Mouse (Mus musculus) heart, embryonic 10.5 days (tissue): ENCODE data around the gene Aldh16a1. TPM values are rescaled to one million over a fixed set of nuclear protein-coding genes. Genes with fewer than 3 reads are reported as not detected.
"Not testable (repeated sequence)": the region's sequence is repeated elsewhere in the genome, so short reads cannot be mapped to it uniquely, and the experiment has no call there.

Experiments used
- DNase-seq: peaks from one replicate; pipeline ENCODE4 v3.0.0-alpha.2; 2017; ENCODE audit warnings: low spot score
- H3K27ac ChIP-seq: fragments of 300-500 bp; sonication (generic); 2 replicates; pipeline ENCODE4 v1.5.1; 2016; ENCODE audit warnings: mild to moderate bottlenecking
- H3K27me3 ChIP-seq: fragments of 300-500 bp; sonication (generic); 2 replicates; pipeline ENCODE4 v1.6.1; 2016; ENCODE audit warnings: mild to moderate bottlenecking; ENCODE audit not compliant: poor library complexity, insufficient read depth, severe bottlenecking
- H3K36me3 ChIP-seq: fragments of 300-500 bp; sonication (generic); 2 replicates; pipeline ENCODE4 v1.6.1; 2016; ENCODE audit warnings: mild to moderate bottlenecking, moderate library complexity
- H3K4me1 ChIP-seq: fragments of 300-500 bp; sonication (generic); 2 replicates; pipeline ENCODE4 v1.6.1; 2016; ENCODE audit warnings: mild to moderate bottlenecking
- H3K4me3 ChIP-seq: fragments of 300-500 bp; sonication (generic); 2 replicates; pipeline ENCODE4 v1.5.1; 2016; ENCODE audit warnings: mild to moderate bottlenecking, moderate library complexity
- H3K9me3 ChIP-seq: fragments of 300-500 bp; sonication (generic); 2 replicates; pipeline ENCODE4 v1.6.1; 2016; ENCODE audit warnings: mild to moderate bottlenecking, moderate library complexity
- WGBS: fragments of 180-500 bp; shearing (Covaris S2); methylation state at CpG from one replicate; pipeline ENCODE4 v1.1.7; 2016; 5-methylcytosine and 5-hydroxymethylcytosine counted together
- polyA plus RNA-seq: library from polyadenylated mRNA; unstranded; fragments of >200 nt; fragmentation: Nextera tagmentation; extraction: Ambion mirVana; gene quantifications from 2 replicates; pipeline ENCODE4 v1.2.1, GENCODE M21; 2016

The Aldh16a1 gene
- polyA plus RNA-seq, 1 experiment from 2014 or later, result 45.2 TPM

DNA sequence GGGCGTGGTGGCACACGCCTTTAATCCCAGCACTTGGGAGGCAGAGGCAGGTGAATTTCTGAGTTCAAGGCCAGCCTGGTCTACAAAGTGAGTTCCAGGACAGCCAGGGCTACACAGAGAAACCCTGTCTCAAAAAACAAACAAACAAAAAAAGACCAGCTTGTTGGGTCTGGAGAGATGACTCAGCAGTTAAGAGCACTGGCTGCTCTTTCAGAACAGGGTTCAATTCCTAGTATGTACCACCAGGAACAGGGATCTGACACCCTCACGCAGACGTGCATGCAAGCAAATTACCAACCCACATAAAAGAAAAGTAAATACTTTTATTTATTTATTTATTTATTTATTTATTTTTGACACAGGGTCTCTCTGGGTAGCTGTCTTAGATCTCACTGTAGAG lies 44.3 kb downstream of the Aldh16a1 start:
- not testable (repeated sequence) for H3K4me3 ChIP-seq, H3K27ac ChIP-seq, H3K36me3 ChIP-seq, H3K9me3 ChIP-seq, H3K27me3 ChIP-seq, DNase-seq
- 81% methylated on average over 4 of the region's 4 CpGs for WGBS
- H3K4me1 ChIP-seq, result peaks cover 16% of the 10 kb centered on the region

GRCm38 (mm10) chr7:45107052-45107645 lies 47.2 kb downstream of the Aldh16a1 start:
- no peak for DNase-seq
- Histone ChIP-seq H3K4me1 (peaks cover 20% of the 10 kb centered on the region), H3K27me3 (no peaks in the 10 kb centered on the region), H3K36me3 (no peaks in the 10 kb centered on the region), H3K4me3 (no peak overlapping the region), H3K9me3 (no peaks in the 10 kb centered on the region), H3K27ac (no peak overlapping the region)
- WGBS, result 49% methylated on average over 5 of the region's 5 CpGs

DNA sequence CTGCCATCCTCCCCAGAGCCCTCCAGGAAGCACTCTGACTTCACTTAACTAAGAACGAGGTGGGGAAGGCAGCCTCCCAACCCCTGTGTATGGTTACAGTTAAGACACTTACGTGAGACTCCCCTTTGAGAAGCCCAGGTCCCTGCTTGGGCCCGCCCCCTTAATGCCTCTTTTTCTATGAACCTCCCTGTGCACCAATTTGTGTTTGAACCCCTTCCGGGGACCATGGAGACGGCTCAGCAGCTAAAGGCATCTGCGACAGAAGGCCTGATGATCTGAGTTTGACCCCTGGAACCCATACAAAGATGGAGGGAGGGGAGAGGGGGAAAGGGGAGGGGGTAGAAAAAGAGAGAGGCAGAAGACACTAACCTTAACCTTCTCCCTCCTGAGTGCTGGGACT lies 47.9 kb downstream of the Aldh16a1 start:
- 67% methylated on average over 6 of the region's 6 CpGs for WGBS
- DNase-seq, result no peak
- Histone ChIP-seq H3K27ac (no peak overlapping the region), H3K9me3 (no peaks in the 10 kb centered on the region), H3K27me3 (no peaks in the 10 kb centered on the region), H3K4me1 (peaks cover 20% of the 10 kb centered on the region), H3K4me3 (no peak overlapping the region), H3K36me3 (no peaks in the 10 kb centered on the region)

- 79% methylated on average over 8 of the region's 8 CpGs for WGBS
- Histone ChIP-seq H3K27ac (no peak overlapping the region), H3K27me3 (no peaks in the 10 kb centered on the region), H3K9me3 (no peaks in the 10 kb centered on the region), H3K4me1 (peaks cover 20% of the 10 kb centered on the region), H3K36me3 (no peaks in the 10 kb centered on the region), H3K4me3 (no peak overlapping the region)
- no peak for DNase-seq
Observed at GRCm38 (mm10) chr7:45105491-45105890, 48.9 kb downstream of the Aldh16a1 start.

DNA sequence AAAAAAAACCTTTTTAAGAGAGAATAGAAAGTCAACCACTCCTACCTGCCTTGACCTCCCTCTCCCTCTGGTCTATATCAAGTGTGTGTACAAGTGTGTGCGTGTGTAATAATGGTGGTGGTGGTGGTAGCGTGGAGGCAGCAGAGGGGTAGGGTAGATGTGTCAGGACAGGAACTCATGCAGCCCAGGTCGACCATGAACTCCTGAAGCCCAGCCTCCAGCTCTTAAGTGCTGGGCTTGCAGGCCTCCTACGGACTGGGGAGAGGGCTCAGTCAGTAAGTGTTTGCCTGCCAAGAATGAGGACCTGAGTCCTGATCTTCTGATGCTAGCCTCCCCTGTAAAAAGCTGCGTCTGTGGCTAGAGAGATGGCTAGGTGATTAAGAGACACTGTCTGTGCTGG lies 49.4 kb downstream of the Aldh16a1 start:
- Histone ChIP-seq H3K27me3 (no peaks in the 10 kb centered on the region), H3K4me3 (no peak overlapping the region), H3K27ac (no peak overlapping the region), H3K36me3 (no peaks in the 10 kb centered on the region), H3K9me3 (no peaks in the 10 kb centered on the region), H3K4me1 (peaks cover 20% of the 10 kb centered on the region)
- DNase-seq, result no peak
- WGBS, result 71% methylated on average over 5 of the region's 5 CpGs

- Histone ChIP-seq H3K27ac (peak within 1 kb of the TSS; percentile 69), H3K36me3 (no peaks in the 10 kb centered on the region), H3K9me3 (no peaks in the 10 kb centered on the region), H3K4me3 (0 out of 2 replicates have a peak within 1 kb of the TSS, but pooled peaks have one; percentile 19), H3K4me1 (peaks cover 20% of the 10 kb centered on the region), H3K27me3 (no peaks in the 10 kb centered on the region)
- DNase-seq, result no peak
- WGBS, result 60% methylated on average over 7 of the region's 7 CpGs
Observed at GRCm38 (mm10) chr7:45103652-45104180, 50.7 kb downstream of the Aldh16a1 start, which contains the start of gene Fcgrt. TSS of gene Fcgrt (minus strand) at chr7:45103851.

- no peaks in the 10 kb centered on the region for H3K27me3 ChIP-seq
- H3K9me3 ChIP-seq, result no peaks in the 10 kb centered on the region
- H3K36me3 ChIP-seq, result no peaks in the 10 kb centered on the region
- 0 out of 2 replicates have a peak overlapping the region, but pooled peaks have one; percentile 19 for H3K4me3 ChIP-seq
- H3K4me1 ChIP-seq, result peaks cover 20% of the 10 kb centered on the region
- DNase-seq, result no peak
- H3K27ac ChIP-seq, result peak overlapping the region; percentile 69
- WGBS, result 82% methylated on average over 9 of the region's 9 CpGs
Observed at GRCm38 (mm10) chr7:45102940-45103585, 51.3 kb downstream of the Aldh16a1 start.

DNA sequence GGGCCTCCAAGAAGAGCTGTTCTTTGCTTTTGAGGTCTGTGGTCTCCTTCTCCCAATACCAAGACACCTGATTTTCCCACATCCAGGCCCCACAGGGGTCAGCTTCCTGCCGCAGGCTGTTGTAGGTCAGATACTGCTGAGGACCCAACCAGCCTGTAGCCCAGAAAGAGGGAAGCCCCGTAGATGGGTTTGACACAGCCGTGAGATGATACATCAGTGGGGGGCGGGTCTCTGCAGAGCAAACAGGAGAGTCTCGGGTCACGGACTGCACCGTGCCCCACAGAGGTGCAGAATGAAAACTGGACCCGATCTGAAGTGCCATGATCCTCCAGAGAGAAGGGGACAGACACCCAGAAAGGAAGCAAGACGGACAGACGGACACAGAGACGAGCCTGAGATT lies 51.9 kb downstream of the Aldh16a1 start:
- DNase-seq, result no peak
- H3K36me3 ChIP-seq, result no peaks in the 10 kb centered on the region
- 81% methylated on average over 11 of the region's 11 CpGs for WGBS
- peaks cover 20% of the 10 kb centered on the region for H3K4me1 ChIP-seq
- H3K9me3 ChIP-seq, result no peaks in the 10 kb centered on the region
- H3K27me3 ChIP-seq, result no peaks in the 10 kb centered on the region
- no peak overlapping the region for H3K4me3 ChIP-seq
- H3K27ac ChIP-seq, result no peak overlapping the region

DNA sequence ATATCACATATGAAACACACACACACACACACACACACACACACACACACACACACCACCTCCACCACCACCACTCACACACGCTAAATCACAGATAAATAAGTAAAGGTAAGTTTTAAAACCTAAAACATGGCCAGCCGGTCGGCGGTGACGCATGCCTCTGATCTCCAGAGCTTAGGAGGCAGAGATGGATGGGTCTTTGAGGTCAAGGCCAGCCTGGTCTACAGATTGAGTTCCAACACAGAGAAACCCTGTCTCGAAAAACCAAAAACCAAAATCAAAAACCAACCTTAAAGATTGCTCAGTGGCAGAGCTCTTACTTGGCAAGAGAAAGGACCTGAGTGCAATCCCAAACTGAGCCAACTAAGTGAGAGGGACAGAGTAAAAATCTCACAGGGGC lies 54.3 kb downstream of the Aldh16a1 start:
- no peak for DNase-seq
- Histone ChIP-seq H3K27me3 (no peaks in the 10 kb centered on the region), H3K36me3 (no peaks in the 10 kb centered on the region), H3K4me3 (no peak overlapping the region), H3K9me3 (no peaks in the 10 kb centered on the region), H3K4me1 (peaks cover 23% of the 10 kb centered on the region), H3K27ac (no peak overlapping the region)
- WGBS, result 92% methylated on average over 6 of the region's 6 CpGs

DNA sequence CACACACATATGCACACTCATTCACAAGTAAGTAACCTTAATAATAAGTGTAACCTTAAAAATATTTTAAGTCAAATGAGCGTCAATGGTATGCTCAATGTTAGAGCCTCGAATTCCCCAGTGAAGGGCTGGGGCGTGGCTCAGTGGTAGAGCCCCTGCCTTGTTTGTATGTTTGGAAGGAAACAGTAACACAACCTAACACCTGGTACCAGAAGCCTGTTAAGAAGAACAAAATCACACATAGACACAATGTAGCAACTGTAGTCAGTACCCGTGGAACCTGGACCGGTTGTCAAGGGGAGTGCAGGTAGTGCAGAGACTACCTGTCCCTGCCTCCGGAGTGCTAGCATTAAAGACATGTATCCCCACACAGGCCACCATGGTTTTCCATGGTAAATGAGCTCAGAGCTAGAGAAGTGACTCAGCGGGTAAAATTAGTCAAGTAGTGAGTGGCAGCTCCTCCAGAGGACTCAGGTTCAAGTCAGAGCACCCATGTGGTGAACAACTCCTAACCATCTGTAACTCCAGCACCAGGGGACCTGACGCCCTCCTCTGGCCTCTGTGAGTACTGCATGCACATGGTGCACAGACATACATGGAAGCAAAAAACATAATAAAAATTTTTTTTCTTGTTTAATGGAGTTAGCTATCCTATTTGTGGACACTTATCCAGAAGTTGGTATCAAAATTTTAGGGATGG lies 55.7 kb downstream of the Aldh16a1 start:
- no peaks in the 10 kb centered on the region for H3K9me3 ChIP-seq
- no peak overlapping the region for H3K27ac ChIP-seq
- DNase-seq, result no peak
- H3K4me3 ChIP-seq, result no peak overlapping the region
- H3K4me1 ChIP-seq, result peaks cover 21% of the 10 kb centered on the region
- WGBS, result 81% methylated on average over 8 of the region's 8 CpGs
- no peaks in the 10 kb centered on the region for H3K36me3 ChIP-seq
- no peaks in the 10 kb centered on the region for H3K27me3 ChIP-seq

GRCm38 (mm10) chr7:45097479-45097878 lies 56.9 kb downstream of the Aldh16a1 start:
- no peak overlapping the region for H3K4me3 ChIP-seq
- H3K27ac ChIP-seq, result no peak overlapping the region
- H3K36me3 ChIP-seq, result no peaks in the 10 kb centered on the region
- peaks cover 19% of the 10 kb centered on the region for H3K4me1 ChIP-seq
- no peaks in the 10 kb centered on the region for H3K9me3 ChIP-seq
- no peak for DNase-seq
- H3K27me3 ChIP-seq, result no peaks in the 10 kb centered on the region
- WGBS, result 50% methylated on average over 6 of the region's 6 CpGs

DNA sequence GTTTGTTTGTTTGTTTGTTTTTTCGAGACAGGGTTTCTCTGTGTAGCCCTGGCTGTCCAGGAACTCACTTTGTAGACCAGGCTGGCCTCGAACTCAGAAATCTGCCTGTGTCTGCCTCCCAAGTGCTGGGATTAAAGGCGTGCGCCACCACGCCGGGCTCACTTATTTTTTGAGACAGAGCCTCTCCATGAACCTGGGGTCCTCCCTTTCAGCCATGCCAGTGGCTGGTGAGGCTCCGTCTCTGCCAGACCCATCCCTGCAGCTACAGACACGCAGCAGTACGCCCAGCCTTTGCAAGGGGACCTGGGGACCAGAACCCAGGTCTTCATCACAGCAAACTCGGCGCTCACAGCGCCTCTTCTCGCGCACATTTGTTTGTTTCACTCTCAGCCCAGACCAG lies 58.4 kb downstream of the Aldh16a1 start:
- not testable (repeated sequence) for H3K4me3 ChIP-seq, H3K27ac ChIP-seq, H3K27me3 ChIP-seq, H3K36me3 ChIP-seq, H3K9me3 ChIP-seq, DNase-seq
- 91% methylated on average over 14 of the region's 14 CpGs for WGBS
- H3K4me1 ChIP-seq, result peaks cover 27% of the 10 kb centered on the region

- no peak overlapping the region for H3K27ac ChIP-seq
- peaks cover 33% of the 10 kb centered on the region for H3K4me1 ChIP-seq
- 0 out of 2 replicates have a peak, but pooled peaks cover under 1% of the 10 kb centered on the region for H3K36me3 ChIP-seq
- no peak for DNase-seq
- H3K4me3 ChIP-seq, result no peak overlapping the region
- WGBS, result 73% methylated on average over 6 of the region's 6 CpGs
- no peaks in the 10 kb centered on the region for H3K27me3 ChIP-seq
- H3K9me3 ChIP-seq, result no peaks in the 10 kb centered on the region
Observed at GRCm38 (mm10) chr7:45095367-45095766, 59.0 kb downstream of the Aldh16a1 start.
